10 mouse cellular contexts compared by ENCODE assay signal in the genomic region with DNA sequence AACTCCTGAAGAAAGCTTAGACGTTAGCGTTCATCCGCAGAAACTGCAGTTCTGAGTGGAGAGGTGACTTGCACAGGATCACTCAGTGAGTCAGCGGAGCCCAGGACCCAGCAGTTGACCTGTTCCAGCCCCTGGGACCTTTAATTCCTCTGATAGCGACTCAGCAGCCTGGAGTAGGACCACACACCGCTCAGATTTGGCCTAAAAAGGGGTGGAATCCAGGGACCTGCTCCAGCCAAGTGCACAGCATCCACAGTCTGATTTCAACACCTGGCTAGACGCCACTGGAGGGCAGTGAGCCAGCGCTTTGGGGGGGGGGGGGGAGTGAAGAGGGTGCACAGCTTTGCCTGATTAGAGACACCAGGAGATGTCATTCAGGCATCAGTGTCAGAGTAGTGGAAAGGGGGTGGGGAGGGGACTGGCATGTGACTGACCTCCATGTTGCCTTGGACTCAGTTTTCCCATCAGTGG. TPM values are rescaled to one million over a fixed set of nuclear protein-coding genes. Genes with fewer than 3 reads are reported as not detected.
DNase-seq lines count a peak whose midpoint lies in the region; ATAC-seq and TF ChIP-seq lines count a peak whose summit lies in the region.
"Had no signal": no experiment of that assay in that cellular context is flagged by ENCODE, and none has a peak within 500 bp of the region (broad histone marks: within the 10 kb centered on the region; RNA-seq: fewer than 3 reads in every experiment).

No protein-coding gene starts in this region.

- H3K27ac ChIP-seq in gastrocnemius, adult 2 months, result 0 out of 2 replicates have a peak overlapping the region, but pooled peaks have one; percentile 12
- H3K27ac ChIP-seq in heart, embryonic 12.5 days (ENCODE audit: poor library complexity, severe bottlenecking), result peak overlapping the region; percentile 63
- no peak overlapping the region for H3K27ac ChIP-seq in forebrain, embryonic 11.5 days (ENCODE audit: low read depth, low read length)
- H3K27ac ChIP-seq: limb, embryonic 13.5 days had no signal

- intact Hi-C loops in gastrocnemius, adult 2 months (cut with DNase I), result no loop called here

- H3K9me3 ChIP-seq in heart, embryonic 12.5 days (replicated peaks), result 0 out of 2 replicates have a peak, but pooled peaks cover 3% of the 10 kb centered on the region
- no peaks in the 10 kb centered on the region for H3K9me3 ChIP-seq in forebrain, embryonic 11.5 days (ENCODE audit: control insufficient read depth, low read length)
- H3K9me3 ChIP-seq: limb, embryonic 13.5 days had no signal

- H3K27me3 ChIP-seq in heart, embryonic 12.5 days (replicated peaks), result no peaks in the 10 kb centered on the region
- H3K27me3 ChIP-seq in forebrain, embryonic 11.5 days (ENCODE audit: control insufficient read depth, insufficient read depth, low read length), result no peaks in the 10 kb centered on the region
- H3K27me3 ChIP-seq: limb, embryonic 13.5 days had no signal

- 21% methylated on average over 8 of the region's 8 CpGs for WGBS in heart, embryonic 12.5 days
- 79% methylated on average over 8 of the region's 8 CpGs for WGBS in forebrain, embryonic 11.5 days

- TF ChIP-seq CTCF in gastrocnemius, adult 2 months (IDR thresholded peaks at IDR 0.05), result no peak

- H3K4me3 ChIP-seq in gastrocnemius, adult 2 months, result no peak overlapping the region
- H3K4me3 ChIP-seq in heart, embryonic 12.5 days, result no peak overlapping the region
- no peak overlapping the region for H3K4me3 ChIP-seq in forebrain, embryonic 11.5 days (ENCODE audit: low read depth, low read length)
- H3K4me3 ChIP-seq: limb, embryonic 13.5 days had no signal

- H3K4me1 ChIP-seq in heart, embryonic 12.5 days (replicated peaks), result peaks cover 36% of the 10 kb centered on the region
- H3K4me1 ChIP-seq in forebrain, embryonic 11.5 days (replicated peaks; ENCODE audit: control insufficient read depth, insufficient read depth, low read length), result no peaks in the 10 kb centered on the region

- ATAC-seq in heart, embryonic 12.5 days (ENCODE audit: insufficient number of reproducible peaks, low FRiP score), result peak; percentile 53
- ATAC-seq in forebrain, embryonic 11.5 days (replicated peaks; ENCODE audit: low FRiP score), result no peak
- no peak for ATAC-seq in activated CD4-positive, CD25-positive, alpha-beta regulatory T cell, adult 4 months

- H3K4me2 ChIP-seq in heart, embryonic 12.5 days, result peak overlapping the region; percentile 2; the same call in 1 of the 2 replicates
- H3K4me2 ChIP-seq in forebrain, embryonic 11.5 days (ENCODE audit: low read depth, low read length, severe bottlenecking), result no peak overlapping the region
- H3K4me2 ChIP-seq: limb, embryonic 13.5 days had no signal

- H3K36me3 ChIP-seq in heart, embryonic 12.5 days, result no peaks in the 10 kb centered on the region
- H3K36me3 ChIP-seq in forebrain, embryonic 11.5 days (ENCODE audit: control insufficient read depth, insufficient read depth, low read length), result no peaks in the 10 kb centered on the region
- H3K36me3 ChIP-seq: limb, embryonic 13.5 days had no signal

- peak; percentile 50 for DNase-seq in gastrocnemius, adult 2 months
- no peak for DNase-seq in gastrocnemius, postnatal 4 days (ENCODE audit: low spot score in 2 of 2)
- peak; percentile 34 for DNase-seq in MN1 (ENCODE audit: low spot score)
- DNase-seq in lung, postnatal 10 days, result peak; percentile 65
- no peak for DNase-seq in forebrain, embryonic 11.5 days (ENCODE audit: low spot score)
- no peak for DNase-seq in cerebellum, adult 9-10 months
- DNase-seq: kidney, postnatal 10 days had no signal

- H3K9ac ChIP-seq in heart, embryonic 12.5 days, result no peak overlapping the region
- no peak overlapping the region for H3K9ac ChIP-seq in forebrain, embryonic 11.5 days (ENCODE audit: low read length)
- H3K9ac ChIP-seq: limb, embryonic 13.5 days had no signal

RNA-seq across cellular contexts. Expression of gene Tgm2, which starts 22.5 kb away (rescaled TPM):
- 10 to 100 TPM; 44.2 to 55.4 TPM for total RNA-seq in gastrocnemius, adult 2 months (2021)
- total RNA-seq in gastrocnemius, postnatal 4 days (2021), result 100 to 1,000 TPM in 1 of 2 experiments, 10 to 100 TPM in 1; 81.0 to 130 TPM
- polyA plus RNA-seq in heart, embryonic 12.5 days (2016; fragmentation: Nextera tagmentation; extraction: Ambion mirVana), result 227 and 231 TPM in 2 replicates
- 4.2 and 4.7 TPM in 2 replicates for polyA plus RNA-seq in forebrain, embryonic 11.5 days (2014; fragmentation: Nextera tagmentation; extraction: Ambion mirVana)
- 1 to 10 TPM; 2.1 to 5.4 TPM for polyA plus RNA-seq in activated CD4-positive, CD25-positive, alpha-beta regulatory T cell, adult 4 months (2017; shearing (Covaris generic))

Comparison
In these comparisons a context has a peak if more than half of its experiments do, and no peak if none do; other contexts are left out.
1. DNase-seq: peak in gastrocnemius, adult 2 months (single experiment), MN1 (single experiment) and lung, postnatal 10 days (single experiment); none in gastrocnemius, postnatal 4 days (0 of 2), forebrain, embryonic 11.5 days (single experiment) and cerebellum, adult 9-10 months (single experiment).
2. RNA of gene Tgm2, which starts 22.5 kb away (polyA plus RNA-seq): 227 to 231 TPM in heart, embryonic 12.5 days; 2.1 to 5.4 TPM in activated CD4-positive, CD25-positive, alpha-beta regulatory T cell, adult 4 months and 4.2 to 4.7 TPM in forebrain, embryonic 11.5 days; every median in the first group is over 10 times any median in the second.